ENCODE assay signal across 25 mouse cellular contexts in the genomic region with DNA sequence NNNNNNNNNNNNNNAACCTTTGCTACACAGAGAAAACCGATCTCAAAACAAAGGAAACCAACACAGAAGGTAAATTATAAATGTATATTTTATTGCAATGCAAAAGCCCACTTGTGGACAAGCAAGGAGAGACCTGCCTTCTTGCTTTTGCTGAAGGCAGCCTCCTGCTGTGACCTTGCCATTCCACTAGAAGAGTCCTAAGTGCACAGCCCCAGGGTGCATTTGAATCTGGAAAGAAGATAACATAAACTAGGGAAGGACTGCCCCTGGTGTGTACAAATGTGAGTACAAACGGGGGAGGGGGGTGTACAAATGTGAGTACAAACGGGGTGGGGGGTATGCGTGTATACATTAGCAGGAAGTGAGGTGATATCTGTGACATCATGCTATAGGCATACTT. TPM values are rescaled to one million over a fixed set of nuclear protein-coding genes. Genes with fewer than 3 reads are reported as not detected.
"Had no signal": no experiment of that assay in that cellular context is flagged by ENCODE, and none has a peak within 500 bp of the region (broad histone marks: within the 10 kb centered on the region; RNA-seq: fewer than 3 reads in every experiment).

No protein-coding gene starts in this region.

- H3K9me3 ChIP-seq: heart, embryonic 10.5 days; heart, embryonic 12.5 days; hindbrain, embryonic 10.5 days; intestine, embryonic 15.5 days; limb, embryonic 12.5 days; liver, embryonic 13.5 days; liver, embryonic 15.5 days had no signal

- H3K36me3 ChIP-seq: hindbrain, embryonic 10.5 days; intestine, embryonic 15.5 days; limb, embryonic 12.5 days; liver, embryonic 13.5 days; liver, embryonic 15.5 days had no signal

- H3K4me3 ChIP-seq: heart, embryonic 10.5 days; heart, embryonic 12.5 days; hindbrain, embryonic 10.5 days; intestine, embryonic 15.5 days; layer of hippocampus, adult 2 months; left cerebral cortex, adult 2 months; limb, embryonic 12.5 days; liver, embryonic 13.5 days; liver, embryonic 15.5 days had no signal

- ATAC-seq: hindbrain, embryonic 16.5 days; inflammation-experienced regulatory T-cells, adult 6 months; intestine, embryonic 15.5 days; intestine, postnatal 0 days had no signal

- H3K9ac ChIP-seq: heart, embryonic 12.5 days; hindbrain, embryonic 14.5 days; intestine, embryonic 15.5 days; limb, embryonic 12.5 days; liver, embryonic 13.5 days; liver, embryonic 15.5 days had no signal

- H3K4me2 ChIP-seq: heart, embryonic 12.5 days; hindbrain, embryonic 14.5 days; intestine, embryonic 15.5 days; limb, embryonic 12.5 days; liver, embryonic 11.5 days; liver, embryonic 13.5 days; liver, embryonic 15.5 days had no signal

- DNase-seq: gastrocnemius, postnatal 14 days; gastrocnemius, postnatal 36 days; heart, adult 11 months; heart, postnatal 10 days; heart, postnatal 4 days; kidney, adult 18-20 months; kidney, adult 8-10 months; kidney, postnatal 10 days; kidney, postnatal 25 days; kidney, postnatal 4 days; liver; liver, embryonic 13.5 days had no signal

- H3K4me1 ChIP-seq: hindbrain, embryonic 10.5 days; intestine, embryonic 15.5 days; limb, embryonic 12.5 days; liver, embryonic 13.5 days; liver, embryonic 15.5 days had no signal

- H3K27ac ChIP-seq: heart, embryonic 10.5 days; hindbrain, embryonic 10.5 days; hindbrain, embryonic 14.5 days; intestine, embryonic 15.5 days; left cerebral cortex, adult 2 months; limb, embryonic 12.5 days; liver, embryonic 13.5 days; liver, embryonic 15.5 days had no signal

- H3K27me3 ChIP-seq: heart, embryonic 12.5 days; intestine, embryonic 15.5 days; limb, embryonic 12.5 days; liver, embryonic 13.5 days; liver, embryonic 15.5 days had no signal

RNA-seq across cellular contexts. Expression of a gene that starts 43.2 kb away (rescaled TPM):
- polyA plus RNA-seq: inflammation-experienced regulatory T-cells, adult 6 months had no signal
